Comparison of ENCODE assay signal across 8 mouse cellular contexts in the genomic region with DNA sequence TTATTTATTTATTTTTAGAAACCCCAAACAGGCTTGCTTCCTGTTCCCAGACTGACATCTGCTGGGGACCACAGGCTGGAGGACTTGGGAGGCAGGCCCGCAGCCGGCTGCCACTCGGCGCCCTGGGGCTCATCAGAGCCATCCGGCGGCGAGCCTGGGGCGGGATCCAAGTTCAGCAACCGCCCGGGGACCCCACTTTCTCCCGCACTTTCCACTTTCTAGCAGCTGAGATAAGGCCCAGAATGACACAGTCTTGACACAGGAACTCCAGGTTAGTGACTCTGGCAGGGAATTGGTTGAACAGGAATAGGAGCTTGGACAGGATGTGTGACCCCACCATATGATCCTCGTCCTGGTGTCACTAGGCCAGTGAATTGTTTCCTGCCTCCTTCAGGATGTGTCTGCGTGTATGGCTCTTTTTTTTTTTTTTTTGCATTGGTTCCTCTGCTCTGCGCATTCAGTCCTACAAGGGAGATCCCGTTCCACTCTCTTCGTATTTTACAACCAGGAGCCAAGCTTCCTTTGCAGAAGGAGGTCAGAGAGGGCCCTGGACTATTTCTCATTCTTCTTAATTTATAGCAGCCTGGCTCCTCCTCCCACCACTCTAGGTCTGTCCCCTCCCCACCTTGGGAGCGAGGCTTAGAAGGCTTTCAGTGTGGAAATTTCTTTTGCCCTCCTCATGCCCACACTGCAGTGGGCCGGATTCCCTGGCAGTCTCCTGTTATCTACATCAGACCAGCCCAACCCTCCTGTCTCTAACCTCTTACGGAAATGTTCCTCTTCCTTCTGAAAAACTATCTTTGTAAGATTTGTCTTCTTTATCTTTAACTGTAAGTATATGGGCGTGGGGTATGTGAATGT.
DNase-seq lines count a peak whose midpoint lies in the region; ATAC-seq lines count a peak whose summit lies in the region.

No protein-coding gene starts in this region.

- H3K4me2 ChIP-seq in heart, embryonic 15.5 days, result peak overlapping the region; percentile 43
- no peak overlapping the region for H3K4me2 ChIP-seq in limb, embryonic 11.5 days (ENCODE audit: low read depth, severe bottlenecking)
- H3K4me2 ChIP-seq in stomach, embryonic 15.5 days, result peak overlapping the region; percentile 33; the same call in 1 of the 2 replicates

- no peak for ATAC-seq in CD4-positive, CD25-positive, alpha-beta regulatory T cell, adult 4 months
- peak; percentile 72 for ATAC-seq in heart, embryonic 15.5 days (replicated peaks; ENCODE audit: insufficient number of reproducible peaks, insufficient read depth, low FRiP score, low read depth)
- no peak for ATAC-seq in limb, embryonic 11.5 days (ENCODE audit: insufficient number of reproducible peaks, low FRiP score, low TSS enrichment, low read depth)
- ATAC-seq in stomach, embryonic 15.5 days (ENCODE audit: insufficient read depth, low FRiP score, low read depth), result no peak

- H3K27me3 ChIP-seq in heart, embryonic 15.5 days, result peaks cover 2% of the 10 kb centered on the region; the same call in 1 of the 2 replicates
- H3K27me3 ChIP-seq in limb, embryonic 11.5 days (ENCODE audit: control insufficient read depth, insufficient read depth, low read length), result no peaks in the 10 kb centered on the region
- no peaks in the 10 kb centered on the region for H3K27me3 ChIP-seq in stomach, embryonic 15.5 days (replicated peaks)

- peak; percentile 15 for DNase-seq in CD4-positive, CD25-positive, alpha-beta regulatory T cell, adult 2 months (ENCODE audit: low read depth, low spot score)
- DNase-seq in ZHBTc4 (ENCODE audit: low read depth, low spot score), result peak; percentile 39
- DNase-seq in limb, embryonic 11.5 days (ENCODE audit: low spot score), result peak; percentile 47
- DNase-seq in cerebellum, adult 11 months, result no peak
- no peak for DNase-seq in natural killer cell, adult 2 months (ENCODE audit: low spot score in 2 of 2)

- peak overlapping the region; percentile 50; the same call in 1 of the 2 replicates for H3K27ac ChIP-seq in heart, embryonic 15.5 days
- H3K27ac ChIP-seq in limb, embryonic 11.5 days (replicated peaks; ENCODE audit: low read depth, low read length), result no peak overlapping the region
- no peak overlapping the region for H3K27ac ChIP-seq in stomach, embryonic 15.5 days

- H3K4me3 ChIP-seq in heart, embryonic 15.5 days, result no peak overlapping the region
- H3K4me3 ChIP-seq in limb, embryonic 11.5 days (ENCODE audit: low read depth, low read length), result no peak overlapping the region
- H3K4me3 ChIP-seq in stomach, embryonic 15.5 days (replicated peaks), result no peak overlapping the region

- WGBS in heart, embryonic 15.5 days, result 25% methylated on average over 20 of the region's 20 CpGs
- whole genome bisulfite sequencing in limb, embryonic 11.5 days, result 16% methylated on average over 20 of the region's 20 CpGs
- WGBS in stomach, embryonic 15.5 days, result 28% methylated on average over 20 of the region's 20 CpGs

- H3K9me3 ChIP-seq in heart, embryonic 15.5 days (replicated peaks), result no peaks in the 10 kb centered on the region
- H3K9me3 ChIP-seq in limb, embryonic 11.5 days (ENCODE audit: control insufficient read depth, low read length), result no peaks in the 10 kb centered on the region
- no peaks in the 10 kb centered on the region for H3K9me3 ChIP-seq in stomach, embryonic 15.5 days

- H3K9ac ChIP-seq in heart, embryonic 15.5 days, result no peak overlapping the region
- H3K9ac ChIP-seq in limb, embryonic 11.5 days (ENCODE audit: low read length), result no peak overlapping the region
- H3K9ac ChIP-seq in stomach, embryonic 15.5 days, result 0 out of 2 replicates have a peak overlapping the region, but pooled peaks have one; percentile 6

- H3K4me1 ChIP-seq in heart, embryonic 15.5 days (replicated peaks), result peaks cover 17% of the 10 kb centered on the region
- H3K4me1 ChIP-seq in limb, embryonic 11.5 days (ENCODE audit: control insufficient read depth, insufficient read depth, low read length), result 0 out of 2 replicates have a peak, but pooled peaks cover 4% of the 10 kb centered on the region
- peaks cover 9% of the 10 kb centered on the region for H3K4me1 ChIP-seq in stomach, embryonic 15.5 days

- H3K36me3 ChIP-seq in heart, embryonic 15.5 days, result no peaks in the 10 kb centered on the region
- no peaks in the 10 kb centered on the region for H3K36me3 ChIP-seq in limb, embryonic 11.5 days (ENCODE audit: control insufficient read depth, insufficient read depth, low read length)
- H3K36me3 ChIP-seq in stomach, embryonic 15.5 days, result no peaks in the 10 kb centered on the region

Comparison
In these comparisons a context has a peak if more than half of its experiments do, and no peak if none do; other contexts are left out.
1. DNase-seq: peak in CD4-positive, CD25-positive, alpha-beta regulatory T cell, adult 2 months (single experiment), ZHBTc4 (single experiment) and limb, embryonic 11.5 days (single experiment); none in cerebellum, adult 11 months (single experiment) and natural killer cell, adult 2 months (0 of 2).